Mouse (Mus musculus) heart, embryonic 14.5 days (tissue): ENCODE measurements around the gene Alk. TPM values are rescaled to one million over a fixed set of nuclear protein-coding genes. Genes with fewer than 3 reads are reported as not detected.
A peak's percentile ranks its signal among the peaks of the same experiment; 100 is the strongest.

Source experiments
- ATAC-seq: fragments of 200-750 bp; cut with Nextera tagmentation; 2 replicates; pipeline ENCODE4 v1.8.0; 2017; ENCODE audit warnings: low read depth, moderate TSS enrichment; ENCODE audit not compliant: insufficient number of reproducible peaks, insufficient read depth, low FRiP score
- H3K27ac ChIP-seq, 2 experiments: fragments of 200-500 bp in 1 of 2; fragments of 300-500 bp in 1 of 2; sonication (generic) in 1 of 2; replicated peaks in 1 of 2; 2 replicates each; pipeline ENCODE4 v1.5.1; 2012 to 2014; ENCODE audit warnings: low read depth in 2 of 2, low read length in 2 of 2, control low read depth in 1 of 2, mild to moderate bottlenecking in 1 of 2, mixed read lengths in 1 of 2; ENCODE audit not compliant: control insufficient read depth in 1 of 2, insufficient read depth in 1 of 2
- H3K27me3 ChIP-seq: fragments of 300-500 bp; sonication (generic); 2 replicates; pipeline ENCODE4 v1.6.1; 2014; ENCODE audit warnings: mild to moderate bottlenecking, low read length, control low read depth; ENCODE audit not compliant: control insufficient read depth, insufficient read depth
- H3K36me3 ChIP-seq: fragments of 300-500 bp; sonication (generic); 2 replicates; pipeline ENCODE4 v1.6.1; 2014; ENCODE audit warnings: mild to moderate bottlenecking, control low read depth, low read length, mixed read lengths; ENCODE audit not compliant: control insufficient read depth, insufficient read depth
- H3K4me1 ChIP-seq, 2 experiments: fragments of 200-500 bp in 1 of 2; fragments of 300-500 bp in 1 of 2; sonication (generic) in 1 of 2; 2 replicates each; pipeline ENCODE4 v1.6.1; 2012 to 2014; ENCODE audit warnings: low read length in 2 of 2, control low read depth in 1 of 2, mixed read lengths in 1 of 2; ENCODE audit not compliant: control insufficient read depth in 2 of 2, insufficient read depth in 2 of 2
- H3K4me2 ChIP-seq: fragments of 300-500 bp; sonication (generic); 2 replicates; pipeline ENCODE4 v1.6.1; 2014; ENCODE audit warnings: mild to moderate bottlenecking, low read length
- H3K4me3 ChIP-seq, 2 experiments: fragments of 200-500 bp in 1 of 2; fragments of 300-500 bp in 1 of 2; sonication (generic) in 1 of 2; 2 replicates each; pipeline ENCODE4 v1.5.1; 2012 to 2014; ENCODE audit warnings: low read length in 2 of 2, mild to moderate bottlenecking in 2 of 2, control low read depth in 1 of 2, low read depth in 1 of 2, moderate library complexity in 1 of 2; ENCODE audit not compliant: control insufficient read depth in 1 of 2, insufficient read depth in 1 of 2
- H3K9ac ChIP-seq: fragments of 300-500 bp; sonication (generic); 2 replicates; pipeline ENCODE4 v1.6.1; 2014; ENCODE audit warnings: mild to moderate bottlenecking, low read length
- H3K9me3 ChIP-seq: fragments of 300-500 bp; sonication (generic); 2 replicates; pipeline ENCODE4 v1.6.1; 2016; ENCODE audit warnings: low read length, control low read depth; ENCODE audit not compliant: control insufficient read depth
- WGBS: fragments of 180-500 bp; shearing (Covaris S2); extraction: QIAGEN DNeasy Blood & Tissue Kit; methylation state at CpG from one replicate; pipeline ENCODE4 v1.1.7; 2014; 5-methylcytosine and 5-hydroxymethylcytosine counted together
- polyA plus RNA-seq: library from polyadenylated mRNA; unstranded; fragments of >200 nt; fragmentation: Nextera tagmentation; extraction: Ambion mirVana; gene quantifications from 2 replicates; pipeline ENCODE4 v1.2.1, GENCODE M21; 2014

Gene Alk
- polyA plus RNA-seq, 1 experiment from 2014 or later: 0.14 TPM

GRCm38 (mm10) chr17:71965733-71966606 lies 638.5 kb downstream of the Alk start:
- H3K4me3 ChIP-seq: no peak overlapping the region
- no peaks in the 10 kb centered on the region for H3K9me3 ChIP-seq
- no peak overlapping the region for H3K4me2 ChIP-seq
- H3K27me3 ChIP-seq: 0 out of 2 replicates have a peak, but pooled peaks cover 3% of the 10 kb centered on the region
- ATAC-seq: peak; percentile 47; the same call in 1 of the 2 replicates
- WGBS: 61% methylated on average over 9 of the region's 9 CpGs
- H3K9ac ChIP-seq: no peak overlapping the region
- H3K27ac ChIP-seq: no peak overlapping the region
- H3K36me3 ChIP-seq: no peaks in the 10 kb centered on the region
- peaks cover 2 to 8% of the 10 kb centered on the region in 2 experiments; a peak in 3 of 4 replicates for H3K4me1 ChIP-seq

DNA sequence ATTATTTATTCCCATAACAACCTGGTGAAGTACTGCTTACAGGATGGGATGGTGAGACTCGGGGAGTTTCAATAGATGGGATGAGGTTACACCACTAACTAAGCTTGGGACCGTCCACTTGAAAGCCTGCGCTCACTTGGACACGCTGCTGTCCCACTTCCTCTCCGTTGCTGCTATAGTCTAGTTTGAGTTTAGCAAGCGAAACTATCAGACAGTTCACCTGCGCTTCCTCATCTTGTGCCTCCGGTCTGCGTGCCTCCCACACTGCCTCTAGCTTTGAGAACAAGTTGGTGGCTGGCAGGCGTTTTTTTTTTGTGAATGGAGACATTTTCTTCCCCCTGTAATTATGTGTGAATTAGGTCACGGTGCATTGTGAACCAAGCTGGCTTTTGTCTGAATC lies 639.8 kb downstream of the Alk start:
- Histone ChIP-seq H3K4me3 (no peak overlapping the region), H3K9ac (no peak overlapping the region), H3K36me3 (no peaks in the 10 kb centered on the region), H3K27me3 (0 out of 2 replicates have a peak, but pooled peaks cover 3% of the 10 kb centered on the region), H3K27ac (no peak overlapping the region), H3K9me3 (no peaks in the 10 kb centered on the region), H3K4me1 (peaks cover 2 to 8% of the 10 kb centered on the region in 2 experiments; a peak in 3 of 4 replicates), H3K4me2 (no peak overlapping the region)
- ATAC-seq: no peak
- WGBS: 81% methylated on average over 11 of the region's 11 CpGs

- Histone ChIP-seq H3K9me3 (no peaks in the 10 kb centered on the region), H3K9ac (no peak overlapping the region)
These were observed 641.7 kb downstream of the Alk start for GRCm38 (mm10) chr17:71962746-71963145.

DNA sequence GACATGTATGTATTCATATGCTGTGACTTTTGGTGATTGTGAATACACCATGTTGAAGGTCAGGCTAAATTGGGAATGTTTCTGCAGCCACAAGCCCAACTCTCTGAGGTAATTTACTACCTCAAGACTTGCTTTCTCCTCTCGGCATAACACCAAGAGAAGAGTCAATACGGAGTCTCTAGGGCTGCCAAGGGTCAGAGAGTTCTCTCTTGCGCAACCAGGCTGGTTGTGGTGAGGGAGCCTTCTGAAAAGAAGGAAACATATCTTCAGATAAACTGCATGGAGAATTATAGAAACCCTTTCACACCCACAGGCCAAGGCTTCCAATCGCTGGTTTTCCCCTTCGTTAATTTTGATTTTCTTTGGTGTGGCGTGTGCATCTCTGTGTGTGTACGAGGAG lies 649.4 kb downstream of the Alk start:
- Histone ChIP-seq H3K4me1 (no peaks in the 10 kb centered on the region), H3K27me3 (no peaks in the 10 kb centered on the region), H3K9ac (no peak overlapping the region), H3K4me3 (no peak overlapping the region), H3K9me3 (no peaks in the 10 kb centered on the region), H3K4me2 (no peak overlapping the region), H3K27ac (no peak overlapping the region), H3K36me3 (no peaks in the 10 kb centered on the region)
- no peak for ATAC-seq
- WGBS: 85% methylated on average over 7 of the region's 7 CpGs

More at GRCm38 (mm10) chr17:71962746-71963145, 641.7 kb downstream of the Alk start:
- no peak for ATAC-seq
- H3K36me3 ChIP-seq: no peaks in the 10 kb centered on the region
- H3K4me2 ChIP-seq: no peak overlapping the region
- H3K4me1 ChIP-seq: peaks cover 2 to 8% of the 10 kb centered on the region in 2 experiments; a peak in 3 of 4 replicates
- H3K4me3 ChIP-seq: no peak overlapping the region
- WGBS: 48% methylated on average over 9 of the region's 9 CpGs
- H3K27ac ChIP-seq: no peak overlapping the region
- H3K27me3 ChIP-seq: 0 out of 2 replicates have a peak, but pooled peaks cover 3% of the 10 kb centered on the region

DNA sequence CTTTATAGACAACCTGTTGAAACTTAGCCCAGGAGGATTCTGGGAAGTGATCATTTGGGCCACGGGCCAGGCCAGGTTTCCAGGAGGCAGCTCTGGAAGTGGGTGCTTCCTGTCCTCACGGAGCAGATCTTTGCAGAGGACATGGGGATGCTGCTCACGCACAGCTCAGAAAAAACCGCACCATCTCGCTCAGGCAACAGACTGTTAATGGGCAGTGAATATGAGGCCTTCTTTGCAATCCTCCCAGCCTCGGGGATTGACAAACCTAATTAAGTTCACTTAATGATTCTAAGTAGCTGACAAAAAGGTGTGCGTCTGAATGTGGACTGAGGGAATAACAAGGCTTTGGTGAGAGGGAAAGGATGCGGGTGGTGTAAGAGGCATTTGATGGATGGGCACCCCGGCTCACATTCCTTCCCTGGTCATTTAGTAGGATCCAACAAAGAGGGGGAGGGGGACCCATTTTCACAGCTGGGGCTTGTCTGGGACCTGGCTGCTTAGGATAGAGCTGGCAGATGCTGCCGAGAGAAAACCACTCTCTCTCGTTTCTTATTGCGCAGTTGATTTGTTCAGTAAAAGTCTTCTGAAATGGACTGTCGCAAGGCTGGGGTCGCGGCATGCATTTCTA lies 650.1 kb downstream of the Alk start:
- Histone ChIP-seq H3K27ac (no peak overlapping the region), H3K9me3 (no peaks in the 10 kb centered on the region), H3K4me1 (no peaks in the 10 kb centered on the region), H3K4me3 (no peak overlapping the region), H3K4me2 (no peak overlapping the region), H3K36me3 (no peaks in the 10 kb centered on the region), H3K9ac (no peak overlapping the region), H3K27me3 (no peaks in the 10 kb centered on the region)
- ATAC-seq: no peak
- WGBS: 78% methylated on average over 15 of the region's 15 CpGs

- Histone ChIP-seq H3K9me3 (no peaks in the 10 kb centered on the region), H3K4me3 (no peak overlapping the region), H3K36me3 (no peaks in the 10 kb centered on the region), H3K27me3 (0 out of 2 replicates have a peak, but pooled peaks cover 5% of the 10 kb centered on the region), H3K9ac (no peak overlapping the region), H3K4me2 (no peak overlapping the region), H3K4me1 (peaks cover 0 to 2% of the 10 kb centered on the region in 2 experiments; a peak in 1 of 4 replicates), H3K27ac (no peak overlapping the region)
- WGBS: 41% methylated on average over 5 of the region's 5 CpGs
- no peak for ATAC-seq
These were observed 653.5 kb downstream of the Alk start for GRCm38 (mm10) chr17:71950968-71951367.

DNA sequence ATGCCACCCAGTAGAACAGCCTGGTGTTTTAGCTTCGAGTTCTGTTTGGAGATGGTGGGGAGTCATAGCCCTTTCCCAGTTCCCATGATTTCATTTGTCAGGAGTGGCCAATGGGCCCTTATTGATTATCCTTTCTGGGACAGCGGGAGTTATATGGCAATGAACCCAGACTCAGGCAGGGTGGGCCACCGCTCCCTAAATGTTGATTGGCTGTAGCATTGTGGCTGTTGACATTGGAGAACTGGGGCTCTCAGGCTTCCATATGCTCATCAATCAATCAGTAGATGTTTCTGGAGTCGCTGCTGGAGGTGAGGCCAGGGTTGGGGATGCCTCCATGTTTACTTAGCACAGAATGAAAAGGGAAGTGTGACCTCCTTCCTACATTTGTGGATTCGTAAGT lies 655.7 kb downstream of the Alk start:
- Histone ChIP-seq H3K4me2 (no peak overlapping the region), H3K4me3 (no peak overlapping the region), H3K36me3 (no peaks in the 10 kb centered on the region), H3K27me3 (0 out of 2 replicates have a peak, but pooled peaks cover 5% of the 10 kb centered on the region), H3K27ac (no peak overlapping the region), H3K9ac (no peak overlapping the region), H3K9me3 (no peaks in the 10 kb centered on the region), H3K4me1 (peaks cover 0 to 2% of the 10 kb centered on the region in 2 experiments; a peak in 1 of 4 replicates)
- WGBS: 68% methylated on average over 5 of the region's 5 CpGs
- no peak for ATAC-seq
